Comparison of ENCODE assay signal across 27 mouse cellular contexts in the genomic region with DNA sequence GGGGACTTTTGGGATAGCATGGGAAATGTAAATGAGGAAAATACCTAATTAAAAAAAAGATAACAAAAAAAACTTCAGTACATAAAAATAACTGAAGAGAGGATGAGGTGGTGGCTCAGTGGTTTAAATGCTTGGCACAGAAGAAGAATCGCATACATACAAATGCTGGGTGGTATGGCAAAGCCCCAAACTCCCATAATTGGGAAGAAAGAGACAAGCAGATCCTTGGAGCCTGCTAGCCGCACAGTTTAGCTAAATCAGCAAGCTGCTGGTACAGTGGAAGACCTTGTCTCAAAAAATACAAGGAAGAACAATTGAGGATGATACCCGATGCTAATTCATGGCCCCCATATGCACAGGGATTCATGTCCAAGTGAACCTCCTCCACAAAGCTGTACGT.
"Had no signal": no experiment of that assay in that cellular context is flagged by ENCODE, and none has a peak within 500 bp of the region (broad histone marks: within the 10 kb centered on the region; RNA-seq: fewer than 3 reads in every experiment).

No protein-coding gene starts in this region.

- ATAC-seq: hindbrain, postnatal 0 days; intestine, embryonic 16.5 days; liver, embryonic 12.5 days had no signal

- H3K36me3 ChIP-seq: heart, embryonic 13.5 days; heart, embryonic 15.5 days; hindbrain, embryonic 13.5 days; hindbrain, embryonic 15.5 days; kidney, embryonic 15.5 days; limb, embryonic 13.5 days; limb, embryonic 15.5 days; liver, embryonic 12.5 days had no signal

- H3K9me3 ChIP-seq: heart, embryonic 13.5 days; heart, embryonic 15.5 days; hindbrain, embryonic 13.5 days; hindbrain, embryonic 15.5 days; kidney, embryonic 15.5 days; limb, embryonic 13.5 days; limb, embryonic 15.5 days; liver, embryonic 12.5 days had no signal

- DNase-seq: gastrocnemius, postnatal 14 days; gastrocnemius, postnatal 36 days; heart, adult 11 months; heart, adult 2 months; heart, postnatal 14 days; heart, postnatal 36 days; kidney, adult 11 months; kidney, adult 2 months; kidney, adult 9 months; kidney, postnatal 14 days; kidney, postnatal 36 days; layer of hippocampus, adult 9-11 months; layer of hippocampus, postnatal 36 days; left cerebral cortex, postnatal 4 days had no signal

- H3K27me3 ChIP-seq: heart, embryonic 13.5 days; heart, embryonic 15.5 days; hindbrain, embryonic 13.5 days; hindbrain, embryonic 15.5 days; kidney, embryonic 15.5 days; limb, embryonic 13.5 days; limb, embryonic 15.5 days; liver, embryonic 12.5 days had no signal

- H3K27ac ChIP-seq: heart, adult 2 months; heart, embryonic 13.5 days; heart, embryonic 15.5 days; hindbrain, embryonic 13.5 days; hindbrain, embryonic 15.5 days; hindbrain, postnatal 0 days; kidney, embryonic 15.5 days; kidney, postnatal 0 days; limb, embryonic 13.5 days; limb, embryonic 15.5 days; liver, embryonic 12.5 days; liver, embryonic 14.5 days had no signal

- H3K4me3 ChIP-seq: heart, adult 2 months; heart, embryonic 13.5 days; heart, embryonic 15.5 days; hindbrain, embryonic 13.5 days; hindbrain, embryonic 15.5 days; kidney, embryonic 15.5 days; limb, embryonic 13.5 days; limb, embryonic 15.5 days; liver, embryonic 12.5 days had no signal

- H3K9ac ChIP-seq: heart, embryonic 13.5 days; heart, embryonic 15.5 days; hindbrain, embryonic 13.5 days; hindbrain, embryonic 15.5 days; kidney, embryonic 15.5 days; limb, embryonic 13.5 days; limb, embryonic 15.5 days; liver, embryonic 12.5 days; liver, embryonic 14.5 days had no signal

- H3K4me1 ChIP-seq: heart, embryonic 13.5 days; heart, embryonic 15.5 days; hindbrain, embryonic 13.5 days; hindbrain, embryonic 15.5 days; kidney, embryonic 15.5 days; limb, embryonic 13.5 days; limb, embryonic 15.5 days; liver, embryonic 12.5 days had no signal

- H3K4me2 ChIP-seq: heart, embryonic 11.5 days; heart, embryonic 13.5 days; heart, embryonic 15.5 days; hindbrain, embryonic 13.5 days; hindbrain, embryonic 15.5 days; kidney, embryonic 15.5 days; limb, embryonic 13.5 days; limb, embryonic 15.5 days; liver, embryonic 12.5 days had no signal
